Mouse (Mus musculus): ENCODE results near the gene Fads6. TPM values are rescaled to one million over a fixed set of nuclear protein-coding genes. Genes with fewer than 3 reads are reported as not detected.

The Fads6 gene
- total RNA-seq, 2 experiments from 2014 or later, result not detected

DNA sequence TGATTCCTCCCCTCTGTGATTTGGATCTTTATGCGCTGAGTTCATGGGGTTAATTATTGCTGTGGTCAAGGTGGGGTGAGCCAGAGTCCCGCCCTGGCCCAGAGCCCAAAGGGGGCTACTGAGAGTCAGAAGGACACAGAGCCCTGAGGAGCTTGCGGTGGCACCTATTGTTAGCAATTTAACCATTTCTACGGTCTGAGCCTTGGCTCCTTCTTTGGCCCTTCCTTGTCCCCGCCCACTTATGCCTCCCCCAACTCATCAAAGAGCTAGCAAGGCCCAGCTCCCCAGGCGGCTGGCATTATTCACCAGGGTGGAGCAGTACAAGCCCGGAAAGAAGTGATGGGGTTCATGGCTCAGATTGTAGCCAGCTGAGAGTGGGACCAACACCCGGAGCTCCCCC, 9.4 kb upstream of the Fads6 start, which contains the start of gene Otop2:
Otop2 (plus strand) TSS at position 301 of the 400 bp plus-strand sequence.
- ATAC-seq (replicated peaks; ENCODE audit: low FRiP score, low TSS enrichment, poor library complexity, severe bottlenecking), result no peak

DNA sequence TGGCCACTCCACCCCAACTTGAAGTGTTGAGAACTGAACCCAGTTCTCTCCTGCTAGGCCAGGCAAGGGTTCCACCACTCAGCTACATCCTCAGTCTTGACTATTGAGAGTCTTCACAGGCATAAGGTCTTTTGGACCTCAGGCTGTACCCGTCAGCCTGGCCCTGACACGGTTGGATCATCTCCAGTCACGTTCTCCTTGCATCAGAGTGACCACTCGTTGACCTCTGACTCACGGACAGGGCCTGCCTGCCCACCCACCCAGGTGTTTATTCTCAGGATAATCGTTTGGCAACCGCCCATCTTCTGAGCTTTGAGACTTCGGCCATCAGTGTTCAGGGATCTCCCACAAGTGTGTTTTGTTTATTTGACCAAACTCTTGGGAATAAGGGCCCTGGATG, 5.7 kb upstream of the Fads6 start:
- ATAC-seq (replicated peaks; ENCODE audit: low FRiP score, low TSS enrichment, poor library complexity, severe bottlenecking), result no peak

DNA sequence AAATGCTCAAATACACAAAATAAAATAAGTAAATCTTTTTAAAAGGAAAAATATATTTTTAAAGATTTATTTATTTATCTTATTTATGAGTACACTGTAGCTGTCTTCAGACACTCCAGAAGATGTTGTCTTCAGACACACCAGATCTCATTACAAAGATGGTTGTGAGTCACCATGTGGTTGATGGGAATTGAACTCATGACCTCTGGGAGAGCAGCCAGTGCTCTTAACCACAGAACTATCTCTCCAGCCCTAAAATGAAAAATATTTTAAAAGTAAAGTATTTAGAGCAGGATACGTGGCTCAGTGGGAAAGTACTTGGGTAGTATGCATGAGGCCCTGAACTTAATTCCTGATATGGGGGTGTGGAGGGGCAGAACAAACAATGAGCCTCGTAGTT, 3.9 kb upstream of the Fads6 start:
- ATAC-seq (replicated peaks; ENCODE audit: low FRiP score, low TSS enrichment, poor library complexity, severe bottlenecking), result no peak

DNA sequence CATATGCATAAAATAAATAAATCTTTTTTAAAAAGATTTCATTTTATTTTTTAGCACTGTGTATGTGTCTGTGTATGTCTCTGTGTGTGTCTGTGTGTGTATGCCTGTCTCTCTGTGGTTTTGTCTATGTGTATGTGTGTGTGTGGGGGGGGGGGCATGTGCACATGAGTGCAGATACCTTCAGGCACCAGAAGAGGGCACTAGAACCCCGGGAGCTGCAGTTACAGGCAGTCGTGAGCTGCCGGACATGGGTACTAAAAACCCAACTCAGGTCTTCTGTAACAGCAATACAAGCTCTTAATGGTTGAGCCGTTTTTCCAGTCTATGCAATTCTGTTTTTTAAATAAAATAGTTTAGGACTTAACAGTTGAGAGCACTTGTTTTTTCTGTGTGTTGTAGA, 3.3 kb upstream of the Fads6 start:
- no peak for ATAC-seq (replicated peaks; ENCODE audit: low FRiP score, low TSS enrichment, poor library complexity, severe bottlenecking)

DNA sequence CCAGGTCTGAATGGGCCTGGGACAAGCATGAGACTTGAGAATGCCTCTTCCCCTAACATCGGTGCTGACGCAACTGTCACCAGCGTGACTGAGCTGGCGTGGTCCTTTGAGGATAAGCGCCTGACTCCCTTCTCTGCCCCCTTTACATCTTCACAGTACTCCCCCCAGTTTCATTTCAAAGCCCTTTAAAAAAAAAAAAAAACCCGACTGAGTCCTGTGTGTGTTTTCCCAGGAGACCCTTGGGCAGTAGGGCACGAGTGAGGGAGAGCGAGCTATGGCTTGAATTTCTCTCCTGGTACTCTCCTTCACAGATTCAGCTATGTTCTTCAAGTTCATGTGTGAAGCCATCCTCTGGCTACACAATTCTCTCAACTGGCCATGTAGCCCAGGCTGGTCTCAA, 697 bp upstream of the Fads6 start:
- no peak for ATAC-seq (replicated peaks; ENCODE audit: low FRiP score, low TSS enrichment, poor library complexity, severe bottlenecking)

DNA sequence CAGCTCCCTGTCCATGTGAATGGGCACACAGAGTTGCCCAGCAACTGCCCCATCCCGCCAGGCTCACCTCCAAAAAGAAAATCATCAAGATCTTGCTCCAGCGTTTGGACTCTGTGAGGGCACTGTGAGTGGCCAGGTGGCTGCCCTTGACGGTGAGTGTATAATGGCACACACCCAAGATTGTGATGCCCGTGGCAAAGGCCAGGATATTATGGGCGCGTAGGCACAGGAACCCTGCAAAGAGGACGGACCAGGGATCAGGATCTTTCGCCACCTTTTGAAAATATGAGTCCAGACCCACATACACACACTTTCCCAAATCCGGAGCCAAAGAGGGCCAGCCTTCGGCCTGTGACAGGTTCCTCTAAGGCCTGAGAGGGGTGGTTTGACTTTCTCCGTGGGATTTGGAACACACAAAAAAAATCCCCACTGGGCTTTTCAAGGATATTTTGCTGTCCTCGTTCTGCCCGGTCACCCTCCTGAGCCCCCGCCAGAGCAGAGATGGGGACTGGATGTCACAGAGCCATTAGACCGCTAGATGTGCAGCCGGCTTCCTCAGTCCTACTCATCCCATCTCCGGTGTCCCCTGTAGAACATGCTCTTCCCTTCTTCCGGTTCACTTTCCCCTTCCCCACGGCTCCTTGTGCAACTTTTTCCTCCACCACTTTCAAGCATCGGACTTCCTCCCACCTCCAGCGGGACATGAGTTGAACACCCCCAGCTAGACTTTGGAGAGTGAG, 822 bp downstream of the Fads6 start:
- no peak for ATAC-seq (replicated peaks; ENCODE audit: low FRiP score, low TSS enrichment, poor library complexity, severe bottlenecking)

DNA sequence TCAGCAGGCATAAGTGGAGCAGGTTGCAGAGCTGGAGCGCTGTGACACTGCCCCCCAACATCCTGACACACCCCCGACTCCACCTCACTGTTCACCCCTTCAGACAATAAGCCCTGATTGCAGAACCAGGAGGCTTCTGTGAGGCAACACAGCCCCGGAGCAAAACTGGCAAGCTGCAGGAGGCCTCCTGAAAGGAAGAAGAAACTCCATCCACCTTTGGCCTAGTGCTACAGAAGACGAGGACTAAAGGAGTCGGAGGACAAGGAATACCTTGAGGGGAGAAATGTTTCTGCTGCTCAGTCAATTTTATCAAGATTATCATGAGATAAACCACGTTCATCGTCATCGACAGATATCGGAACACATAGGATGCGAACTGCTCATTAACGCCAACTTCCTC, 1.5 kb downstream of the Fads6 start:
- no peak for ATAC-seq (replicated peaks; ENCODE audit: low FRiP score, low TSS enrichment, poor library complexity, severe bottlenecking)

DNA sequence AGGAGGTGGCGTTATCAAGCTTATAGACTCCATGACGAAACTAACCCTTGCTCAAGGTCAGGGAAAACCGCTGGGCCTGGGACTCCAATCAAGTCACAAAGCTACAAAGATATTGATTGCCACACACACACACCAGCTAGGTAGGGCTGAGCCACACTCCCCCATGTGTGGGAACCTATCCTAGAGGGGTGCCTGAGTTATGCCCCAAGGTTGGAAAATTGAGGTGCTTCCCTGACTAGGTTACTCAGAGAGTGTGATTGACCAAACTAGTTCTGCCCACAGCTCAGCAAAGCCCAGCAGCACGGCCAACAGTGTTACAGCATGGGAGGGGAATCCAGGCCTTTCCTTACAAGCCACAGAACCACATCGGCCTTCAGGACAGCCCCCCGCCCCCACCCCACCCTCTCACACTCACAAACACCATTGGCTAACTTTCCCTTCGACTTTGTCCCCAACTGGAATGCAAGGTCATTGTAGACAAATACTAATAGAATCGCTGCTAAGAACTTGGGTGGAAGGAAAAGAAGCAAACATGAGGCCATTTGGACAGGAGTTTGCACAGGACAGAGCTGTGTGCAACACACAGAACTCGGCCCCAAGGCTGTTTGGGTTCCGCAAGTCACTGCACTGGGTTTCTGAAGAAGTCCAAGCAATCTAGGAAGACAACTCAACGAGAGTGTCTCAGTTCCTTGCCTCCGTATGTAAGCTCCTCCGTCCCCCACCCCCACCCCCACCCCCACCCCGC, 4.7 kb downstream of the Fads6 start:
- ATAC-seq (replicated peaks; ENCODE audit: low FRiP score, low TSS enrichment, poor library complexity, severe bottlenecking), result no peak

DNA sequence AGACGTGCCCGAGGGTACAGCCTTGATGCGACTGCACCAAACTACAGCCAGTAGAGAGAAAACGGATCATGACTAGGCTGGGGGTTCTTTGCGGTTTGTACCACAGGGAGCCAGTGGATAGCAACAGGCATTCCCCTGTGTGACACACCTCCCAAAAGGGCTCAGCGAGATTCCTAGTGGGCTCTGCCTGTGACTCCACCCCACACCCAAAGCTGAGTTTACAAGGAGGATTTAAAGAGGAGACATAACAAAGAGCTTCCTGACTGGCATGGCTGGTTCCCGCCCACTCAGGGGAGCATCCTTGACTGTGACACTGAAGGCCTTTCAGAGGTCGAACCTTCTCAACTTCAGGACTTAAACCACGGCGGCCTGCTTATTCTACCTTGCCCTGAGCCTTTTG, 6.0 kb downstream of the Fads6 start:
- no peak for ATAC-seq (replicated peaks; ENCODE audit: low FRiP score, low TSS enrichment, poor library complexity, severe bottlenecking)

DNA sequence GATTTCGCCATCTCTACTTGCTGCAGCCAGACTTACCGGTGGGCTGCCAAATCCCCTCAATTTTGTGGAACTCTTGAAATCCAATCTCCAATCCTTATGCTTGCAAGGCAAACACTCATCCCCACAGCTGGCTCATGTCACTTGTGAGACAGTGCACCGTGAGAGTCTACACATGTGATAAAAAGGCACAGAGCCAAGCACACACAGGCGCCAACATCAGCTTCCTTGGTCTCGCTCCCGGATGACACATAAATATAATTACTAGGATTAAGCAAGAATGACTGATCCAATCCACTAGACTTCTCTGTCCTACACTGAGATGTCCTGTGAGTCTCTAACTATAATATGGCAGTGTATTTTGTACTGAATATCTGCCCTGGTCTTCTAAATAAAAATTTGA, 6.5 kb downstream of the Fads6 start:
- no peak for ATAC-seq (replicated peaks; ENCODE audit: low FRiP score, low TSS enrichment, poor library complexity, severe bottlenecking)

DNA sequence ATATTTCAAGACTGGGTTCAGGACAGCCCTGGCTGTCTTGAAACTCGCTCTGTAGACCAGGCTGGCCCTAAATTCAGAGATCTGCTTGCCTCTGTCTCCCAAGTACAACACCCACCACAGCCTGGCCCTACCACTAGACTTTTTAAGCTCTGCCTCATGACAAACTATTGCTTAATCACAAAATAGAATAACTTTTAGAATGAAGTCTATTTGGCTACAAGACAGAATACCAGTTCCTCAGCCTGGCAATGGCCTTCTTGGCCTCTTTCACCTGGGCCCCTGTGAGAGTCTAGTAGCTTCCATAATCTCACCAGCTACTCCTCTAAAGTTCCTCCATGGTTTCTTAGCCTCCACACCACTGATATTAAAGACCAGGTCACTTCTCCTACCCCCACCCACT, 7.1 kb downstream of the Fads6 start:
- ATAC-seq (replicated peaks; ENCODE audit: low FRiP score, low TSS enrichment, poor library complexity, severe bottlenecking), result no peak

DNA sequence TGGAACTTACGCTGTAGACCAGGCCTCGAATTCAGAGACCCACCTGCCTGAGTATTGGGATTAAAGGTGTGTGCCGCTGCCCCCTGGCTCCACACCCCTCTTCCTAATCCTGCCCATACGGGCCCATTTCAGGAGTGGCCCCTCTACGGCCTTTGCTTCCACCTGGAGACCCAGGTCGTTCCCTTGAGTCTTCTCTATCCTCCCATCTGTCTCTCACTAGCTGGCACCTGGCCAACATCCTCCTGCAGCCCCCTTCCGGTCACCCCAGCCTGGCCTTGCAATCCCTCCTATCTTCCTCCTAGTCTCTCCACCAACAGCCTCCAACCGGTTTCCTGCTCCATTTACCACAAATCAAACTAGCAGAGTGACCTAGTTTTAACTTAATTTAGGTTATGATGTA, 7.6 kb downstream of the Fads6 start:
- no peak for ATAC-seq (replicated peaks; ENCODE audit: low FRiP score, low TSS enrichment, poor library complexity, severe bottlenecking)

DNA sequence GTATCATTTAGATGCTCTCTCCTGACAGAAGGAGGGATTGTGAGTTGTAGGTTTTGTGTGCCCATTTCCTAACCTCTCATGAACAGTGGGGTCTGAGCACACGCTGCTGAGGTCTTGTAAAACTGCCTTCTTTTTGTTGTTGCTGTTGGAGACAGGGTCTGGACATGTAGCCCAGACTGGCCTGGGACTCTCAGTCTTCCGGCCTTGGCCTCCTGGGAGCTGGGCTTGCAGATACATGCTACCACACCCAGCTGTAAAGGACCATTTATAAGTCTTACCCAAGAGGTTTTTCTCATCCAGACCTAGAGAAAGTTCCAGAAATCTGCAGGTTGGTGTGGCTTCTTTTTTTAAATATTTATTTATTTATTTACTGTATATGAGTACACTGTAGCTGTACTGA, 9.2 kb downstream of the Fads6 start:
- no peak for ATAC-seq (replicated peaks; ENCODE audit: low FRiP score, low TSS enrichment, poor library complexity, severe bottlenecking)

DNA sequence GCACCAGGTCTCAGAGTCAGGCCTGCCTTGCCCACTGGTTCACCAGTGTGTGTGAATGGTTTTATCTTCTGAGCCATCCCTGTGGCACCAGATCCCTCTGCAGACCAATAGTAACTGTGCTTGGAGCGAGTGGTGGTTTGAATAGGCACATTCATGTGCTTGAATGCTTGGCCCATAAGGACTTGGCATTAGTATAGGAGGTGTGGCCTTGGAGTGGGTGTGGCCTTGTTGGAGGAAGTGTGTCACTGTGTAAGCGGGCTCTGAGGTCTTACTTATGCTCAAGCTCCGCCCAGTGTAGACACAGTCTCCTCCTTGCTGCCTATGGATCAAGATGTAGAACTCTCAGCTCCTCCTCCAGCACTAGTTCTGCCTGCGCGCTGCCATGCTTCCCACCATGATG, 10.1 kb downstream of the Fads6 start:
- 0 out of 2 replicates have a peak, but pooled peaks have one; percentile 39 for ATAC-seq (replicated peaks; ENCODE audit: low FRiP score, low TSS enrichment, poor library complexity, severe bottlenecking)

DNA sequence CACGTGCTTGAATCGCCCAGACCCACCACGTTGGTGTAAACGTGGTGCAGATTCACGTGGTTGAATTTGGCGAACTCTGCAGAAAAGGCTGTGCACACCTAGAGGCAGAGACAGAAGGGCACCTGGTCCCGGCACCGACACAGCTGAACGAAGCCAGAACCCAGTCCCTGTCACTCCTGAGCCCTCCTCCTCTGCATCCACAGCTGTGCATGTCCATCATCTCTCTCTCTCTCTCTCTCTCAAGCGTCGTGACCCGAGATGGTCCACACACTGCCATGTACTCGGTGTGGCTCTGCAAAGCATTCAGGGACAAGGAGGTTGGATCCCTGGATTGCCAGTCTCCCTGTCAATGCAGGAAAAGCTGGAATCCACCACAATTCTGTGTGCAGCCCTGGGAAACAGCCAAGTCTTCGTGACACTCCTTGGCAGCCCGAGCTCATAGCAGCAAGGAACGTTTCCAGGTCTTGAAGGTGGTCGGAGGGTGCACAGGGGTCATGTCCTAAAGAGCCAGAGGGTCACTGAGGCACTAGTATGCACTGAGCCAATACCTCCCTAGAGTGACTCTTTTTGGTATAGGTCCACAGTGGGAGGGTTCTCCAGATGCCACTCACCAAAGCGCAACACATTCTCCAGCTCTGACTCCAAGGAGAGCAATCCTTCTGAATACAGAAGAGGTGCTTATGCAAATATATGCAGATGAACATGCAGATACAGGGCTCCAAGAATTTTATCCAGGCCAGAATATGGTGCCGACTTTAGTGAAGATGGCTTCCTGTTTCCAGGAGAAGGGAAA, 11.1 kb downstream of the Fads6 start:
- ATAC-seq (replicated peaks; ENCODE audit: low FRiP score, low TSS enrichment, poor library complexity, severe bottlenecking), result no peak

DNA sequence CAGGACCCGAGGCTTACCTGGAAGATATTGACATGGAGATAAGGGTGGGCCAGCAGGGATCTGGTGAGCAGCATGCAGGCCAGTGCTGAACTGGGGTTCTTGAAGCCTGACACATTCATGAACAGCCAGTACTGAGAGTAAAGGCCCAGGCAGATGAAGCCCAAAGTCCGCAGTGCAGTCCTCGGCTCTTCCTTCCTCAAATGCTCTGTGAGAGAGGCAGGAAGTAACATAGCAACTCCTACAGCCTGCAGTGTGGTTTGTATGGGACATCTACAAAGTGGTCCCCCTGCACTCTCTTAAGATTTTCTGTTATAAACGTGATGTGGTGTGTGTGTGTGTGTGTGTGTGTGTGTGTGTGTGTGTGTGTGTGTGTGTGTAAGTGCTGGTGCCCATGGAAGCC, 12.2 kb downstream of the Fads6 start:
- ATAC-seq (replicated peaks; ENCODE audit: low FRiP score, low TSS enrichment, poor library complexity, severe bottlenecking), result no peak

DNA sequence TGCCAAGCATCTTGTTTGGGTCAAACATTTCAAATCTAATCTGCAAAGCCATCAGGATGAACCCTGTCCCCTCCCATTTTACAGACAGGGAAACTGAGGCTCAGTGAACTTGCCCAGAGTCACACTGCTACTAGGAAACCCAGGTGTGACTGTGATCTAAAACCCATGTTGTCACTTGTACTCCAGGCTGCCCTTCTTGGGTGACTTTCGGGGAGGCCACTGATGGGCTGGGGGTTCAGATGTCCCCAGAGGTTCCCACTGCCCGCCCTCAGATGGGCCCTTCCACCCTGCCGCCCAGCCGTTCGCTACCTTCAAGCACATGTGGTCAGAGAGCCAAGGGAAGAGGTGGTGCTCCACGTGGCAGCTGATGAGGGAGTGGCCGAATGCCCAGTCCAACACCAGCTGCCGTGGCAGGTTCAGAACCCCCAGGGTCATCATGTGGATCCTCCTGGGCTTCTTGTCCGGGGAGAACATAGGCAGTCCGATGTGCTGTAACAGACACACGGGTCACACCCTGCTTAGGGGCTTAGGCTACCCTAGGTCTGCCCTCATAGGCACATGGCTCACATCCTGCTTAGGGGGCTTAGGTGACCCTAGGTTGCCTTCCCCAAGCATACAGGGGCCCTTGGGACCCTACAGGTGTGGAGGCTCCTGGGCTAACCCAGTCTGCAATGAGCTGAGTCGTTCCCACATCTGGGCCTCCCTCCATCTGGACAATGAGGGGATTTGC, 13.4 kb downstream of the Fads6 start:
- ATAC-seq (replicated peaks; ENCODE audit: low FRiP score, low TSS enrichment, poor library complexity, severe bottlenecking), result no peak

DNA sequence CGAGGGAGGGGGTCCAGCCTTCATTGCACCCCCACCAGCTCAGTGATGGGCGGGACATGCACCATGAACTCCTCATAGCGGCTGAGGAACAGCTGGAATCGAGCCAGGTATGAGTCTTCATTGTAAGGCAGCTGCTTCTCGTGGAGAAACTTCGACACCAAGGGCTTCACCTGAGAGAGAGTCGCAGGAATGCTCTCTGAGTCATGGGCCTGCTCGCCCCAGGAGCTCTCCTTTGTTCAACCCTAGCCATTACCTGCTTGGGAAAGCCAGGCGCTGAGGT, 14.0 kb downstream of the Fads6 start:
- ATAC-seq (replicated peaks; ENCODE audit: low FRiP score, low TSS enrichment, poor library complexity, severe bottlenecking), result no peak

DNA sequence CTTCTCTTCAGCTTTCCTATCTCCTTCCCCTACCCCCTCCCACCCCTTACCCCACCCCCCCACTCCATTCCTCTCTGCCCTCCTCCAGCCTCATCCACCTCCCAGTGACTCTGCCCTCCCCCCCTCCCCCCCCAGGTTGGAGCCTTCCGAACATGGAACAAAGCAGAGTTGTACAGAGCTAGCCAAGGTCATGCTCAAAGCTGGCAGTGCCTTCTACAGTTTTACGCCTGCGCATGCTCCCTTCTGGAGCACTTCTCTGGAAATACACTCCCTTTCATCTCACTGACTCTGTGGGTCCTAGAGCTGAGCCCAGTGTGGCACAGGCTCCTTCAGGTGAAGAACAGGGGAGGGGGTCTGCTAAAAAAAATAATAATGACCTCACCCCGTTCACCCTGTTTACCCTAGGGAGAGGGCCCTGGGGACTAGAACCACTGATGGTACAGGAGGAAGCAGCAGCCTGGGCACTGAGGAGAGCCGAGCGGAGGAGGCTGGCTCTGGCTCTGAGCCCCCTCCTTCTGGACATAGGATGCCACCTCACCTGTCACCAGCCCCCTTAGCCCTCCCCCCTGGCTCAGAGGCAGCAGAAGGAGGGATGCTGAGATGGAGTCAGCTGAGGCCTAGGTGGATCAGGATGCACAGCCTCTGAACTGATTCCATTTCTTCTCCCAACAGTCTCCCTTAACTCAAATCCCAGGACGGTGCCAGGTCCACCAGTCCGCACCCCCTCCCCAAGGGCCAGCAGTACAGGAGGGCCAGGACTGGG, 14.6 kb downstream of the Fads6 start:
- no peak for ATAC-seq (replicated peaks; ENCODE audit: low FRiP score, low TSS enrichment, poor library complexity, severe bottlenecking)

Data from megakaryocyte-erythroid progenitor cell, adult 5-6 weeks (primary cell).